Mouse (Mus musculus): ENCODE results near the gene Tmem44. TPM values are rescaled to one million over a fixed set of nuclear protein-coding genes. Genes with fewer than 3 reads are reported as not detected.

The Tmem44 gene
- polyA plus RNA-seq, 1 experiment from 2014 or later = 76.4 TPM

GRCm38 (mm10) chr16:30494883-30495282 is 55.8 kb downstream of the Tmem44 start:
- DNase-seq (ENCODE audit: low spot score) = no peak
- no peaks in the 10 kb centered on the region for H3K9me3 ChIP-seq (ENCODE audit: control insufficient read depth, low read length)
- H3K4me2 ChIP-seq (replicated peaks) = no peak overlapping the region
- no peaks in the 10 kb centered on the region for H3K36me3 ChIP-seq (replicated peaks; ENCODE audit: control insufficient read depth, insufficient read depth)
- H3K4me3 ChIP-seq (replicated peaks; ENCODE audit: low read length) = no peak overlapping the region
- no peak for ATAC-seq (ENCODE audit: low FRiP score)
- no peak overlapping the region for H3K27ac ChIP-seq
- H3K27me3 ChIP-seq (ENCODE audit: control insufficient read depth, insufficient read depth, low read length) = no peaks in the 10 kb centered on the region
- 87% methylated on average over 6 of the region's 6 CpGs for WGBS
- H3K4me1 ChIP-seq (replicated peaks; ENCODE audit: control insufficient read depth, insufficient read depth, low read length) = 0 out of 2 replicates have a peak, but pooled peaks cover 8% of the 10 kb centered on the region
- H3K9ac ChIP-seq = no peak overlapping the region

GRCm38 (mm10) chr16:30491742-30492141 is 58.9 kb downstream of the Tmem44 start:
- H3K4me1 ChIP-seq (replicated peaks; ENCODE audit: control insufficient read depth, insufficient read depth, low read length) = no peaks in the 10 kb centered on the region
- DNase-seq (ENCODE audit: low spot score) (no peak), ATAC-seq (ENCODE audit: low FRiP score) (no peak)
- H3K27me3 ChIP-seq (ENCODE audit: control insufficient read depth, insufficient read depth, low read length) = no peaks in the 10 kb centered on the region
- no peak overlapping the region for H3K4me3 ChIP-seq (replicated peaks; ENCODE audit: low read length)
- no peak overlapping the region for H3K4me2 ChIP-seq (replicated peaks)
- WGBS = 71% methylated on average over 4 of the region's 4 CpGs
- H3K27ac ChIP-seq = no peak overlapping the region
- H3K9me3 ChIP-seq (ENCODE audit: control insufficient read depth, low read length) = no peaks in the 10 kb centered on the region
- no peaks in the 10 kb centered on the region for H3K36me3 ChIP-seq (replicated peaks; ENCODE audit: control insufficient read depth, insufficient read depth)
- H3K9ac ChIP-seq = no peak overlapping the region

DNA sequence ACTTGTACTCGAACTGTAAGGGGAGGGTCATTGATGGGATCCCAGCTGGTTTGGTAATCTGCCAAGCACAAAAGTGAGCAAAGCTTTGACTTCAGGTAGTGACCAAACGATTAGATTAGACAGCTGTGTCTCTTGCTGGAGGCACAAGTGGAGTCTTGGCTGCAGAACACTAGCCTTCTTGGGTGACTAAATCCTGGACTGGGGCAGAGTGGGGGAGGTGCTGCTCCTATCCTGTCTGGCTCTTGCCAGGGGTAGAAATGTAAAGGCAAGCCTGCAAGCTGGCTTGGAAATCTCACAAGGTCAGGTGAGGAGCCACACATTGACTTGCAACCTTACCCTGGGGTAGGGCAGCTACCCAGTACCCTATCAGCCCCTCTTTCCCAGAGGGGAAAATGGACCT is 59.9 kb downstream of the Tmem44 start:
- no peak overlapping the region for H3K4me2 ChIP-seq (replicated peaks)
- H3K27me3 ChIP-seq (ENCODE audit: control insufficient read depth, insufficient read depth, low read length) = no peaks in the 10 kb centered on the region
- no peak overlapping the region for H3K27ac ChIP-seq
- ATAC-seq (ENCODE audit: low FRiP score) (no peak), DNase-seq (ENCODE audit: low spot score) (no peak)
- H3K4me3 ChIP-seq (replicated peaks; ENCODE audit: low read length) = no peak overlapping the region
- H3K9ac ChIP-seq = no peak overlapping the region
- H3K9me3 ChIP-seq (ENCODE audit: control insufficient read depth, low read length) = no peaks in the 10 kb centered on the region
- no peaks in the 10 kb centered on the region for H3K36me3 ChIP-seq (replicated peaks; ENCODE audit: control insufficient read depth, insufficient read depth)
- H3K4me1 ChIP-seq (replicated peaks; ENCODE audit: control insufficient read depth, insufficient read depth, low read length) = no peaks in the 10 kb centered on the region
- 64% methylated on average over 2 of the region's 2 CpGs for WGBS

- Histone ChIP-seq H3K36me3 (replicated peaks; ENCODE audit: control insufficient read depth, insufficient read depth) (no peaks in the 10 kb centered on the region), H3K9me3 (ENCODE audit: control insufficient read depth, low read length) (no peaks in the 10 kb centered on the region), H3K4me3 (replicated peaks; ENCODE audit: low read length) (no peak overlapping the region), H3K9ac (no peak overlapping the region), H3K4me1 (replicated peaks; ENCODE audit: control insufficient read depth, insufficient read depth, low read length) (no peaks in the 10 kb centered on the region), H3K27ac (no peak overlapping the region), H3K27me3 (ENCODE audit: control insufficient read depth, insufficient read depth, low read length) (no peaks in the 10 kb centered on the region), H3K4me2 (replicated peaks) (no peak overlapping the region)
- ATAC-seq (ENCODE audit: low FRiP score) (no peak), DNase-seq (ENCODE audit: low spot score) (no peak)
- 29% methylated on average over 4 of the region's 4 CpGs for WGBS
These were observed 60.3 kb downstream of the Tmem44 start for GRCm38 (mm10) chr16:30490316-30490715.

GRCm38 (mm10) chr16:30489662-30490061 is 61.0 kb downstream of the Tmem44 start:
- Histone ChIP-seq H3K27ac (no peak overlapping the region), H3K9ac (no peak overlapping the region), H3K36me3 (replicated peaks; ENCODE audit: control insufficient read depth, insufficient read depth) (no peaks in the 10 kb centered on the region), H3K4me2 (replicated peaks) (no peak overlapping the region), H3K9me3 (ENCODE audit: control insufficient read depth, low read length) (no peaks in the 10 kb centered on the region), H3K4me1 (replicated peaks; ENCODE audit: control insufficient read depth, insufficient read depth, low read length) (no peaks in the 10 kb centered on the region), H3K27me3 (ENCODE audit: control insufficient read depth, insufficient read depth, low read length) (no peaks in the 10 kb centered on the region), H3K4me3 (replicated peaks; ENCODE audit: low read length) (no peak overlapping the region)
- DNase-seq (ENCODE audit: low spot score) = no peak
- WGBS = 80% methylated on average over 4 of the region's 4 CpGs
- ATAC-seq (ENCODE audit: low FRiP score) = no peak

GRCm38 (mm10) chr16:30486498-30486897 is 64.1 kb downstream of the Tmem44 start:
- Histone ChIP-seq H3K27me3 (ENCODE audit: control insufficient read depth, insufficient read depth, low read length) (no peaks in the 10 kb centered on the region), H3K4me2 (replicated peaks) (no peak overlapping the region), H3K9me3 (ENCODE audit: control insufficient read depth, low read length) (no peaks in the 10 kb centered on the region), H3K36me3 (replicated peaks; ENCODE audit: control insufficient read depth, insufficient read depth) (no peaks in the 10 kb centered on the region), H3K27ac (no peak overlapping the region), H3K4me1 (replicated peaks; ENCODE audit: control insufficient read depth, insufficient read depth, low read length) (no peaks in the 10 kb centered on the region), H3K9ac (no peak overlapping the region), H3K4me3 (replicated peaks; ENCODE audit: low read length) (no peak overlapping the region)
- DNase-seq (ENCODE audit: low spot score) = no peak
- WGBS = 75% methylated on average over 4 of the region's 4 CpGs
- ATAC-seq (ENCODE audit: low FRiP score) = no peak

GRCm38 (mm10) chr16:30477791-30478190 is 72.9 kb downstream of the Tmem44 start:
- no peaks in the 10 kb centered on the region for H3K4me1 ChIP-seq (replicated peaks; ENCODE audit: control insufficient read depth, insufficient read depth, low read length)
- H3K36me3 ChIP-seq (replicated peaks; ENCODE audit: control insufficient read depth, insufficient read depth) = no peaks in the 10 kb centered on the region
- no peak for ATAC-seq (ENCODE audit: low FRiP score)
- no peak overlapping the region for H3K4me3 ChIP-seq (replicated peaks; ENCODE audit: low read length)
- H3K4me2 ChIP-seq (replicated peaks) = no peak overlapping the region
- DNase-seq (ENCODE audit: low spot score) = no peak
- WGBS = 95% methylated on average over 5 of the region's 5 CpGs
- H3K27me3 ChIP-seq (ENCODE audit: control insufficient read depth, insufficient read depth, low read length) = no peaks in the 10 kb centered on the region
- H3K9ac ChIP-seq = no peak overlapping the region
- no peak overlapping the region for H3K27ac ChIP-seq
- H3K9me3 ChIP-seq (ENCODE audit: control insufficient read depth, low read length) = 0 out of 2 replicates have a peak, but pooled peaks cover 4% of the 10 kb centered on the region

- no peak overlapping the region for H3K4me2 ChIP-seq (replicated peaks)
- WGBS = 43% methylated on average over 3 of the region's 3 CpGs
- no peak for ATAC-seq (ENCODE audit: low FRiP score)
- H3K4me1 ChIP-seq (replicated peaks; ENCODE audit: control insufficient read depth, insufficient read depth, low read length) = no peaks in the 10 kb centered on the region
- DNase-seq (ENCODE audit: low spot score) = no peak
- no peaks in the 10 kb centered on the region for H3K36me3 ChIP-seq (replicated peaks; ENCODE audit: control insufficient read depth, insufficient read depth)
- no peaks in the 10 kb centered on the region for H3K27me3 ChIP-seq (ENCODE audit: control insufficient read depth, insufficient read depth, low read length)
- H3K4me3 ChIP-seq (replicated peaks; ENCODE audit: low read length) = no peak overlapping the region
- H3K9me3 ChIP-seq (ENCODE audit: control insufficient read depth, low read length) = 0 out of 2 replicates have a peak, but pooled peaks cover 4% of the 10 kb centered on the region
- no peak overlapping the region for H3K9ac ChIP-seq
- no peak overlapping the region for H3K27ac ChIP-seq
These were observed 73.6 kb downstream of the Tmem44 start for GRCm38 (mm10) chr16:30477006-30477405.

DNA sequence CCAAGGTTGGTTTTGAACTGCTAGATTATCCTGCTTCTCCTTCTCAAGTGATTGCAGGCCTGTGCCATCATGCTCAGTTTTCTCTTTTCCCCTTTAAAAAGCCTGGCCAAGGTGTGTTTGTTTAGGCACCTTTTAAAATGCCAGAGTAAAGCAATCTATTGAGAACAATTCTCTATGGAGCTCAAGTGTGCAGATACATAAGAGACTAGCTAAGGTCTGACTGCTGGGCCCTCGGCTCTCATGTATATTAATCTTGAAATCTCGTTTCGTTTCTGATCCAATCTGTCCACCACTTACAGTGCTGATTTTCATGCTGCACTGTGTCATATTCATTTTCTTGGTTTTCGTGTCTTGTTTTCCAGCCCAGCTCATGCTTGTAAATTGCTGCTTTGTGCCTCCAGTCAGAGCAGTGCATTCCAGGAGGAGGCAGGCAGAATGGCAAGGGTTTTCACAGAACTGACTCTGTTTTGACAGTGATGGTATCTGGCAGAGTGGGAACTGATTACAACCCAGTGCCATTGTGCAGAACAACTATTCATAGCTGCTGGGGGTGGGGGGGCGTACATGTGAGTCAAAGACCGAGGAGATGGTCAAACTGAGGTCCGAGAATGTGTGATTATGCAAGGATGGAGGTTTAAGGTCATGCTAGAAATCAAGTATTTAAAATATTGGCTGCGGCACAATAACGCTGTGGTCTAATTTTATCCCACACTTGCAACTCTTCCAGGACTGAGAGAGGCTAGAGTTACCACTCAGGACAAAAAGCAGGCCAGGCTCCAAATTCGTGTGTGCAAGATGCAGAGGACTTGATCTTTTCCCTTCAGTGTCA is 74.8 kb downstream of the Tmem44 start:
- Histone ChIP-seq H3K4me1 (replicated peaks; ENCODE audit: control insufficient read depth, insufficient read depth, low read length) (no peaks in the 10 kb centered on the region), H3K9ac (no peak overlapping the region), H3K9me3 (ENCODE audit: control insufficient read depth, low read length) (0 out of 2 replicates have a peak, but pooled peaks cover 4% of the 10 kb centered on the region), H3K27ac (no peak overlapping the region), H3K36me3 (replicated peaks; ENCODE audit: control insufficient read depth, insufficient read depth) (no peaks in the 10 kb centered on the region), H3K4me2 (replicated peaks) (no peak overlapping the region), H3K4me3 (replicated peaks; ENCODE audit: low read length) (no peak overlapping the region), H3K27me3 (ENCODE audit: control insufficient read depth, insufficient read depth, low read length) (no peaks in the 10 kb centered on the region)
- 52% methylated on average over 10 of the region's 10 CpGs for WGBS
- no peak for DNase-seq (ENCODE audit: low spot score)
- ATAC-seq (ENCODE audit: low FRiP score) = peak; percentile 51; the same call in 1 of the 2 replicates

All from hindbrain, embryonic 14.5 days (tissue).